Mouse (Mus musculus) liver, embryonic 11.5 days (tissue): ENCODE results near the gene Kdm1b. TPM values are rescaled to one million over a fixed set of nuclear protein-coding genes. Genes with fewer than 3 reads are reported as not detected.
A peak's percentile ranks its signal among the peaks of the same experiment; 100 is the strongest.

Experiments used
- ATAC-seq: fragments of 200-750 bp; cut with Nextera tagmentation; replicated peaks from 2 replicates; pipeline ENCODE4 v1.8.0; 2017; ENCODE audit warnings: moderate number of reproducible peaks, mild to moderate bottlenecking, moderate TSS enrichment, moderate library complexity; ENCODE audit not compliant: low FRiP score
- DNase-seq: peaks from one replicate; pipeline ENCODE4 v3.0.0-alpha.2; 2017; ENCODE audit warnings: low spot score
- H3K27ac ChIP-seq: fragments of 300-500 bp; sonication (generic); 2 replicates; pipeline ENCODE4 v1.5.1; 2014; ENCODE audit warnings: mild to moderate bottlenecking, low read depth, low read length, control low read depth
- H3K27me3 ChIP-seq: fragments of 300-500 bp; sonication (generic); replicated peaks from 2 replicates; pipeline ENCODE4 v1.6.1; 2014; ENCODE audit warnings: low read length, mixed read lengths; ENCODE audit not compliant: control insufficient read depth, insufficient read depth
- H3K36me3 ChIP-seq: fragments of 300-500 bp; sonication (generic); 2 replicates; pipeline ENCODE4 v1.6.1; 2014; ENCODE audit warnings: mild to moderate bottlenecking, low read length, moderate library complexity, mixed read lengths; ENCODE audit not compliant: control insufficient read depth, insufficient read depth
- H3K4me1 ChIP-seq: fragments of 300-500 bp; sonication (generic); replicated peaks from 2 replicates; pipeline ENCODE4 v1.6.1; 2014; ENCODE audit warnings: low read length, mixed read lengths; ENCODE audit not compliant: control insufficient read depth, insufficient read depth
- H3K4me2 ChIP-seq: fragments of 300-500 bp; sonication (generic); 2 replicates; pipeline ENCODE4 v1.6.1; 2014; ENCODE audit warnings: mild to moderate bottlenecking, control low read depth, moderate library complexity
- H3K4me3 ChIP-seq: fragments of 300-500 bp; sonication (generic); 2 replicates; pipeline ENCODE4 v1.5.1; 2014; ENCODE audit warnings: low read depth, low read length, control low read depth
- H3K9ac ChIP-seq: fragments of 300-500 bp; sonication (generic); 2 replicates; pipeline ENCODE4 v1.6.1; 2014; ENCODE audit warnings: low read depth, low read length, control low read depth
- H3K9me3 ChIP-seq: fragments of 300-500 bp; sonication (generic); 2 replicates; pipeline ENCODE4 v1.6.1; 2016; ENCODE audit warnings: low read length, inconsistent platforms, mixed read lengths; ENCODE audit not compliant: control insufficient read depth
- WGBS: fragments of 180-500 bp; shearing (Covaris S2); extraction: QIAGEN DNeasy Blood & Tissue Kit; methylation state at CpG from one replicate; pipeline ENCODE4 v1.1.7; 2014; 5-methylcytosine and 5-hydroxymethylcytosine counted together
- polyA plus RNA-seq: library from polyadenylated mRNA; unstranded; fragments of >200 nt; fragmentation: Nextera tagmentation; extraction: Ambion mirVana; gene quantifications from 2 replicates; pipeline ENCODE4 v1.2.1, GENCODE M21; 2014

Gene Kdm1b
- polyA plus RNA-seq: 8.7 and 9.2 TPM in 2 replicates

DNA sequence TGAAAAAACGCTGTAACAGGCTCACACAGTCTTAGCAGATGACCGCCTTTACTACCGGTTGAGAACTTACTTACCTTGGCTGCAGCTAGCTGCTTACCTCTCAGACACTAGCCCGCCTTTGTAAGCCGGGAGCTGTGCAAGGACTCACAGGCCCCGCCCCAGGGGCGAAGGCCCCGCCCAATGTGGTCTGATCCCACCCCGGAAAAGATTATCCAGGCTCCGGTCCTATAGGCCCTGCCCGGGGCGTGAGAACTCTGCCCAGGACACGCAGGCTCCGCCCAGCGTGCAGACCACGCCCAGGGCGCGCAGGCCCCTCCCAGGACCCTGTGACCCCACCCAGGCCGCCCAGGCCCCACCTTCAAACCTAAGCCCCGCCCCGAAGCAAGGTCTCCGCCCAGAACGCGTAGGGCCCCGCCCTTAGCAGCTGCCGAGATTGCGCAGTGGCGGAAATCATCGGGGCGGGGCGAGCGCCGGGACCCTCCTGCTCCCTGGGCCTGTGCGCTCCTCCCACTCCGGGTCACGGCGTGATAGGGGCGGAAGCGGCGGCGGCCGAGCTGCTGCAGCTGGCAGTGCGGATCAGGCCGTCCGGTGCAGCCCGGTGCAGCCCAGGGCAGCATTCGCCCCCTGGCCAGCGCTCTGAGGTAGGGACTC, at the start of gene Kdm1b:
Gene Kdm1b (plus strand): TSS at position 470 of the 651 bp plus-strand sequence.
- Histone ChIP-seq H3K9me3 (no peaks in the 10 kb centered on the region), H3K9ac (peak within 1 kb of the TSS; percentile 76), H3K36me3 (no peaks in the 10 kb centered on the region), H3K4me1 (peaks cover 7% of the 10 kb centered on the region), H3K27me3 (no peaks in the 10 kb centered on the region), H3K27ac (peak within 1 kb of the TSS; percentile 9; the same call in 1 of the 2 replicates), H3K4me3 (peak within 1 kb of the TSS; percentile 90), H3K4me2 (peak within 1 kb of the TSS; percentile 100)
- under 1% methylated on average over 48 of the region's 48 CpGs for WGBS
- DNase-seq (peak; percentile 100), ATAC-seq (peak; percentile 97)

GRCm38 (mm10) chr13:46997355-46997754, 45.9 kb upstream of the Kdm1b start:
- WGBS: 51% methylated on average over 4 of the region's 4 CpGs
- Histone ChIP-seq H3K4me3 (no peak overlapping the region), H3K4me1 (no peaks in the 10 kb centered on the region), H3K9me3 (no peaks in the 10 kb centered on the region), H3K27me3 (no peaks in the 10 kb centered on the region), H3K36me3 (no peaks in the 10 kb centered on the region), H3K27ac (no peak overlapping the region), H3K4me2 (no peak overlapping the region), H3K9ac (no peak overlapping the region)
- no peak for DNase-seq
- ATAC-seq: no peak

- WGBS: 61% methylated on average over 5 of the region's 5 CpGs
- no peak overlapping the region for H3K9ac ChIP-seq
- ATAC-seq: no peak
Measured at GRCm38 (mm10) chr13:46999498-46999897, 43.8 kb upstream of the Kdm1b start.

DNA sequence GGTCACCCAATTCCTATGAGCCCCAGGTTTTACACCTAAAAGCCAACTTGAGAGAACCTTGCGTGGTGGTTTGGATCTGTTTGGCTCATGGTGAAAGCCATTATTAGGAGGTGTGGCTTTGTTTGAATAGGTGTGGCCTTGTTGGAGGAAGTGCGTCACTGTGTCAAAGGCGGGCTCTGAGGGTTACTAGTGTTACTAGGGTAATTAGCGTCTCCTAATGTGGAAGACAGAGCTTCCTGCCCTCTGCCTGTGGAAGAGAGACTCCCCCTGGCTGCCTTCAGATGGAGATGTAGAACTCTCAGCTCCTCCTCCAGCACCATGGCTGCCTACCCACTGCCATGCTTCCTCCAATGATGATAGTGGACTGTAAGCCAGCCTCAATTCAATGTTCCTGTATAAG, 41.7 kb upstream of the Kdm1b start:
- 81% methylated on average over 4 of the region's 4 CpGs for WGBS
- Histone ChIP-seq H3K27me3 (no peaks in the 10 kb centered on the region), H3K36me3 (no peaks in the 10 kb centered on the region), H3K27ac (no peak overlapping the region), H3K9me3 (no peaks in the 10 kb centered on the region), H3K4me3 (no peak overlapping the region), H3K9ac (no peak overlapping the region), H3K4me1 (no peaks in the 10 kb centered on the region), H3K4me2 (no peak overlapping the region)
- no peak for DNase-seq
- no peak for ATAC-seq

More at GRCm38 (mm10) chr13:46999498-46999897, 43.8 kb upstream of the Kdm1b start:
- Histone ChIP-seq H3K36me3 (no peaks in the 10 kb centered on the region), H3K4me3 (no peak overlapping the region), H3K27ac (no peak overlapping the region), H3K4me2 (no peak overlapping the region), H3K27me3 (no peaks in the 10 kb centered on the region), H3K9me3 (no peaks in the 10 kb centered on the region), H3K4me1 (no peaks in the 10 kb centered on the region)
- no peak for DNase-seq

DNA sequence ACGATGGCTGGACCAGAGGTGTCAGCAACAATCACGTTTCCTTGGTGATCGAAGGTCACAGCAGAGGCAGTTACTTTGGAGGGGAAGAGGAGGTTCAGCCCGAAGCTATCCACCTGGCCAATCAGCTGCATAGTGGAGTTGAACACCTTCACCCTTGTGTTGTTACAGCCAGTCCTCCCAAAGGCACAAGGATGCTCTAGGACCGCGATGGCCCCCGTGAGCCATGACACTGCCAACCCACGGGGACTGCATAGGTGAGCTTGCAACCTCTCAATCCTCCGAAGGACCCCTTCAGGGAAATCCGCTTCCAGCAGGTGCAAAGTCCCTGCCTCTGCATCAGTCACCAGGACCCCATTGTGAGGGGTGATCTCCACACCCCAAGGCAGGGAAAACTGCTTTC, 29.6 kb upstream of the Kdm1b start:
- ATAC-seq: 0 out of 2 replicates have a peak, but pooled peaks have one; percentile 6
- Histone ChIP-seq H3K9ac (no peak overlapping the region), H3K4me3 (peak overlapping the region; percentile 67), H3K9me3 (no peaks in the 10 kb centered on the region), H3K4me1 (peaks cover 4% of the 10 kb centered on the region; the same call in 1 of the 2 replicates), H3K4me2 (peak overlapping the region; percentile 99), H3K27ac (no peak overlapping the region), H3K36me3 (no peaks in the 10 kb centered on the region; the same call in 1 of the 2 replicates), H3K27me3 (peaks cover 8% of the 10 kb centered on the region)
- 50% methylated on average over 10 of the region's 10 CpGs for WGBS
- DNase-seq: no peak

DNA sequence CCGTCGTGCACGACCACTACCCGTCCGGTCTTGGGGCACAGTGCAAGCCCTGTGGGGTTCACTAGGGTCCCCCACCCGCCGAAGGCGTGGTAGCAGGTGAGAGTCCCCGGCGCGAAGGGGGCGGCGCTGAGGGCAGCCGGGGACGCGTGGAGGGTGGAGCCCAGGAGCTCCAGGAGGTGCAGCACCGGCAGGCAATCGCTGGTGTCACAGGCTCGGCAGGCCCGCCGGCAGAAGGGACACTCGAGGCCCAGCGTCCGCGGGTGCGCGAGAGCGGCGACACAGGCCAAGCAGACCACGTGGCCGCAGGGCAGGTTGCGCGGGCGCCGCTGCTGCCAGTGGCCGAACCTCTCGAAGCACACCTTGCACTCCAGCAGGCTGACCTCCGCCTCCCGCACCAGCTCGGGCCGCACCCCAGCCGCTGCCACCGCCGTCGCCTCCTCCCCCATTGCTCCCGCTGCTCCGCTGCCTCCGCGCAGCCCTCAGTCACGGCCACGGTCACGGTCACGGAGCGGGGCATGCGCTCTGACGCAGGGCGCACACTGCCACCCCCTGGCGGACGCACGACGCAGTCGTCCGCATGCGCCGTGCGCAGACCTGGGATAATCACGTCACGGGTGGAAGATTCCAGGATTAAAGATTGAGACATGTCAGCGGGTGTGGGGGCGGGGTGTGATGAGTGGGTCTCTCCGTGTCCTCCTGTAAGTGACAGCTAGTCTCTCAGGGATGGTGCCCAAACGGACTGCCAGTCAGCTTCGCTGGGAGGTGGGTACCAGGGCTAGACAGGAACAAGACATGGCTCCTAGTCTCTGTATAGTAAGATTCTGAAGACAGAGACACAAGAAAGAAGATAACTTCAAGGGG, 28.7 kb upstream of the Kdm1b start, which contains the start of gene Nhlrc1:
Gene Nhlrc1 (minus strand): TSS at position 517 of the 861 bp plus-strand sequence.
- Histone ChIP-seq H3K36me3 (no peaks in the 10 kb centered on the region; the same call in 1 of the 2 replicates), H3K4me2 (peak within 1 kb of the TSS; percentile 99), H3K4me3 (peak within 1 kb of the TSS; percentile 67), H3K4me1 (peaks cover 4% of the 10 kb centered on the region; the same call in 1 of the 2 replicates), H3K27ac (no peak within 1 kb of the TSS), H3K27me3 (peaks cover 8% of the 10 kb centered on the region), H3K9me3 (no peaks in the 10 kb centered on the region), H3K9ac (peak within 1 kb of the TSS; percentile 69)
- DNase-seq: peak; percentile 75
- 4% methylated on average over 70 of the region's 73 CpGs for WGBS
- peak; percentile 75 for ATAC-seq

DNA sequence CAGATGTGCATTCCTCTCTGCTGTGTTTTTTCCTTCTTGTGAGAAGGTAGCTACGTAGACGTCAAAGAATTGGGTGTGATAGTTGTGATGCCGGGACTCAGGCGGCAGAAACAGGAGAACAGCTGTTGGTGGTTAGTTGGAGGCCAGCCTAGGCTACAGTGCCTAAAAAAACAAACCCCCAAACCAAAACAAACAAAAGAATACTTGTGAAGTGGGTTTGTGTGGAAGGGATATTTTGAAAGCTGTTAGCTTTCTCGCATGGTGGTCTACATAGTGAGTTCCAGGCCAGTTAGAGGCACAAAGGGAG, 28.2 kb upstream of the Kdm1b start:
- no peak overlapping the region for H3K4me3 ChIP-seq
- H3K4me2 ChIP-seq: peak overlapping the region; percentile 99
- no peaks in the 10 kb centered on the region for H3K9me3 ChIP-seq
- 84% methylated on average over 5 of the region's 5 CpGs for WGBS
- H3K4me1 ChIP-seq: peaks cover 4% of the 10 kb centered on the region; the same call in 1 of the 2 replicates
- no peak overlapping the region for H3K27ac ChIP-seq
- DNase-seq: no peak
- H3K27me3 ChIP-seq: peaks cover 8% of the 10 kb centered on the region
- H3K9ac ChIP-seq: no peak overlapping the region
- no peak for ATAC-seq
- H3K36me3 ChIP-seq: no peaks in the 10 kb centered on the region

DNA sequence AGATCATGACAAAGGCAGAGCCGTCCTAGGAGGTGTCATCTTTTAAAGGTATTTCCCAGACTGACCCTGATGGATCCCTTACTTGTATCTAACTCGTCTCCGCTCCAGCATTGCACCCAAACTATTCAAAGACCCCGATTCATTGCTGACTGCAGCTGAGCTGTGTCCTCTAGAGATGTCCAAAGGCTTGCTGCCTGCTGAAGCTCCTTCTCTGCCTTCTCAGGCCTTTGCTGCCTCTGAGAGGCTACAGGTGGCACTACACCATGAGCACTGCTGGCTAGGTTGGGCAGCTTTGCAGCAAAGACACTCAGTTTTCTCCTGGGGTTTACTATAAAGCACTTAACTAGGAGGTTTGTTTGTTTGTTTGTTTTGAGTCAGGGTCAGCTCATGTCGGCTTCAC, 26.0 kb upstream of the Kdm1b start:
- H3K4me3 ChIP-seq: no peak overlapping the region
- H3K27me3 ChIP-seq: peaks cover 8% of the 10 kb centered on the region
- 47% methylated on average over 5 of the region's 5 CpGs for WGBS
- H3K9me3 ChIP-seq: no peaks in the 10 kb centered on the region
- ATAC-seq: peak; percentile 56; the same call in 1 of the 2 replicates
- H3K4me1 ChIP-seq: peaks cover 4% of the 10 kb centered on the region; the same call in 1 of the 2 replicates
- no peak overlapping the region for H3K4me2 ChIP-seq
- no peak for DNase-seq
- no peaks in the 10 kb centered on the region for H3K36me3 ChIP-seq
- H3K9ac ChIP-seq: no peak overlapping the region
- H3K27ac ChIP-seq: no peak overlapping the region
